Mouse (Mus musculus): ENCODE measurements around the gene Cabp4. TPM values are rescaled to one million over a fixed set of nuclear protein-coding genes. Genes with fewer than 3 reads are reported as not detected.
"Not testable (repeated sequence)": the region's sequence is repeated elsewhere in the genome, so short reads cannot be mapped to it uniquely, and the experiment has no call there.

Cabp4 gene
- total RNA-seq, 2 experiments from 2014 or later: not detected

- intact Hi-C loops (cut with DNase I): no loop called here
- no peak for DNase-seq
Observed at GRCm38 (mm10) chr19:4126759-4127495, 16.9 kb downstream of the Cabp4 start.

- peak; percentile 95 to 98 for DNase-seq
- intact Hi-C loops (cut with DNase I): no loop called here
Observed at GRCm38 (mm10) chr19:4125741-4126696, 17.8 kb downstream of the Cabp4 start, which contains the start of gene Aip. Gene Aip, minus strand, starts transcription at chr19:4125858.

GRCm38 (mm10) chr19:4125268-4125667, 18.6 kb downstream of the Cabp4 start:
- DNase-seq; intact Hi-C loops (cut with DNase I): not testable (repeated sequence)

- no peak for DNase-seq
- intact Hi-C loops (cut with DNase I): no loop called here
Observed at GRCm38 (mm10) chr19:4124432-4124831, 19.4 kb downstream of the Cabp4 start.

- intact Hi-C loops (cut with DNase I): no loop called here
- DNase-seq: no peak
Observed at GRCm38 (mm10) chr19:4122411-4123370, 21.1 kb downstream of the Cabp4 start.

- intact Hi-C loops (cut with DNase I); DNase-seq: not testable (repeated sequence)
Observed at GRCm38 (mm10) chr19:4121896-4122295, 21.9 kb downstream of the Cabp4 start.

GRCm38 (mm10) chr19:4121097-4121805, 22.6 kb downstream of the Cabp4 start:
- peak; percentile 95 to 98 for DNase-seq
- intact Hi-C loops (cut with DNase I): no loop called here

GRCm38 (mm10) chr19:4120496-4120895, 23.3 kb downstream of the Cabp4 start:
- intact Hi-C loops (cut with DNase I): no loop called here
- DNase-seq: no peak

- intact Hi-C loops (cut with DNase I): no loop called here
- no peak for DNase-seq
Observed at GRCm38 (mm10) chr19:4119716-4120487, 23.9 kb downstream of the Cabp4 start.

GRCm38 (mm10) chr19:4118350-4118749, 25.5 kb downstream of the Cabp4 start:
- intact Hi-C loops (cut with DNase I): no loop called here
- DNase-seq: no peak

- intact Hi-C loops (cut with DNase I): no loop called here
Observed at GRCm38 (mm10) chr19:4117006-4117405, 26.8 kb downstream of the Cabp4 start.

GRCm38 (mm10) chr19:4115816-4116215, 28.0 kb downstream of the Cabp4 start:
- DNase-seq: no peak
- intact Hi-C loops (cut with DNase I): no loop called here

More at GRCm38 (mm10) chr19:4117006-4117405, 26.8 kb downstream of the Cabp4 start:
- no peak for DNase-seq

GRCm38 (mm10) chr19:4115144-4115543, 28.7 kb downstream of the Cabp4 start:
- DNase-seq: no peak
- intact Hi-C loops (cut with DNase I): no loop called here

- intact Hi-C loops (cut with DNase I): no loop called here
- DNase-seq: no peak
Observed at GRCm38 (mm10) chr19:4114551-4114950, 29.3 kb downstream of the Cabp4 start.

- intact Hi-C loops (cut with DNase I): no loop called here
- DNase-seq: no peak
Observed at GRCm38 (mm10) chr19:4113806-4114230, 30.0 kb downstream of the Cabp4 start.

- intact Hi-C loops (cut with DNase I): no loop called here
- peak; percentile 79 to 80 for DNase-seq
Observed at GRCm38 (mm10) chr19:4113186-4113805, 30.5 kb downstream of the Cabp4 start.

GRCm38 (mm10) chr19:4112063-4112960, 31.5 kb downstream of the Cabp4 start:
- intact Hi-C loops (cut with DNase I): no loop called here

More at GRCm38 (mm10) chr19:4112063-4112960, 31.5 kb downstream of the Cabp4 start:
- DNase-seq: no peak

Measured in gastrocnemius, postnatal 36 days (tissue).